Mouse (Mus musculus): ENCODE measurements around the gene Btbd2. TPM values are rescaled to one million over a fixed set of nuclear protein-coding genes. Genes with fewer than 3 reads are reported as not detected.

Btbd2 gene
- polyA plus RNA-seq (2015; fragmentation: Nextera tagmentation; extraction: Ambion mirVana), result 60.9 and 80.6 TPM in 2 replicates

DNA sequence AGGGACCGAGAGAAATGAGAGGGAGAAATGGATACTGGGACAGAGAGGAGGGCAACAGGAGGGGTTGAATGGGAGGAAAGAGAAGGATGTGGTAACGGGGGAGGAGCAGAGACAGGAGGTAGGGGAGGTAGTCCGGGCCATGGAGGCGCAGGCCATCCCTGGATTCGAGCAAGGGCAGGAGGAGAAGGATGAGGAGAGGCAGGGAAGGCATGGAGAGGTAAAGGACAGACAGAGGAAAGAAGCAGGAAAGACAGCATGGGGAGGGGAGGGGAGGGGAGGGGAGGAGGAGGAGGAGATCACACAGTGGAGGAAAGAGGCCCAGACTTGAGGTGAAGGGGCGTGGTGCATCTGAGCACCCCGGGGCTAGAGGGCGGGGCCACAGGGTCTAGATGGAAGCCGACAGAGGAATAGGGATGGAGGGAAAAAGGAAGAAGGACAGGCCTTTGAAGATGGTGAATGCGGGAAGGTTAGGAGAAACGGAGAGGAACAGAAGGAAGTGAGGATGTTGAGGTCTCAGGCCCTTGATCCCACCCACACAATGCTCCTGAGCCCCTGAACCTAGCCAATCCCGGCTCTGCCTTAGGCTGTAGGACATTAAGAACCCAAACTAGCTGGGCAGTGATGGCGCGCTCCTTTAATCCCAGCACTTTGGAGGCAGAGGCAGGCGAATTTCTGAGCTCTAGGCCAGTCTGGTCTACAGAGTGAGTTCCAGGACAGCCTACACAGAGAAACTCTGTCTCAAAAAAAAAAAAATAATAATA is at the start of gene Btbd2:
Gene Btbd2, minus strand, starts transcription at position 209 of the 761 bp plus-strand sequence.
- Histone ChIP-seq H3K9me3 (no peaks in the 10 kb centered on the region), H3K9ac (replicated peaks) (peak within 1 kb of the TSS; percentile 96), H3K4me1 (replicated peaks) (peaks cover 34% of the 10 kb centered on the region), H3K36me3 (peaks cover 4% of the 10 kb centered on the region), H3K4me3 (replicated peaks) (peak within 1 kb of the TSS; percentile 91), H3K27me3 (no peaks in the 10 kb centered on the region), H3K4me2 (replicated peaks) (peak within 1 kb of the TSS; percentile 79), H3K27ac (peak within 1 kb of the TSS; percentile 90)
- ATAC-seq, result peak; percentile 51
- 20% methylated on average over 15 of the region's 15 CpGs for WGBS

GRCm38 (mm10) chr10:80705479-80705878 is 48.6 kb upstream of the Btbd2 start:
- H3K36me3 ChIP-seq, result peaks cover 51% of the 10 kb centered on the region
- no peaks in the 10 kb centered on the region for H3K9me3 ChIP-seq
- H3K4me3 ChIP-seq (replicated peaks), result no peak overlapping the region
- no peak for ATAC-seq
- H3K4me2 ChIP-seq (replicated peaks), result no peak overlapping the region
- H3K27me3 ChIP-seq, result no peaks in the 10 kb centered on the region
- H3K27ac ChIP-seq, result no peak overlapping the region
- H3K4me1 ChIP-seq (replicated peaks), result peaks cover 28% of the 10 kb centered on the region
- 79% methylated on average over 3 of the region's 3 CpGs for WGBS
- H3K9ac ChIP-seq (replicated peaks), result no peak overlapping the region

DNA sequence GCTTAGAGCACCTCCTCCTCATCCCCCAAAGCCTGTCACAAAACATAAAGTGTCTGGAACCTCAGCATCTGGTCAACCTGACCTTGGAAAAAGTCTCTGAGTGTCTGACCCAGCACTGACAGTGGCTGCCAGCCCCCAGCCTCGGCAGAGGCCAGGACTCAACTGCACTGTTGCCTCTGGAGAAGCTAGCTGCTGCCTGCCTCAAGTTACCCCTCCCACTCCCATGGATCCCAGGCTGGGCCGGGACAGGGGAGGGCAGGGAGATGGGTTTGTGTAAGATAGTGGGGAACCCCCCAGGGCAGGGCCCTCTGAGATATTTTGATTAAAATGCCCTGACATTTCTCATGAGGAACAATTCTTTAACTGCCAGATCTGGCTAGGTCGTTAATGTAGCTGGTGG is 48.2 kb upstream of the Btbd2 start:
- Histone ChIP-seq H3K36me3 (peaks cover 46% of the 10 kb centered on the region), H3K9me3 (no peaks in the 10 kb centered on the region), H3K4me2 (replicated peaks) (no peak overlapping the region), H3K4me1 (replicated peaks) (peaks cover 32% of the 10 kb centered on the region), H3K4me3 (replicated peaks) (no peak overlapping the region), H3K9ac (replicated peaks) (no peak overlapping the region), H3K27me3 (no peaks in the 10 kb centered on the region), H3K27ac (no peak overlapping the region)
- WGBS, result 59% methylated on average over 3 of the region's 3 CpGs
- ATAC-seq, result no peak

- no peaks in the 10 kb centered on the region for H3K27me3 ChIP-seq
- ATAC-seq, result no peak
- peaks cover 36% of the 10 kb centered on the region for H3K4me1 ChIP-seq (replicated peaks)
- 0 out of 2 replicates have a peak overlapping the region, but pooled peaks have one; percentile 6 for H3K9ac ChIP-seq (replicated peaks)
- no peak overlapping the region for H3K4me2 ChIP-seq (replicated peaks)
- no peak overlapping the region for H3K27ac ChIP-seq
- peaks cover 40% of the 10 kb centered on the region for H3K36me3 ChIP-seq
- no peak overlapping the region for H3K4me3 ChIP-seq (replicated peaks)
- 87% methylated on average over 5 of the region's 5 CpGs for WGBS
- no peaks in the 10 kb centered on the region for H3K9me3 ChIP-seq
Observed at GRCm38 (mm10) chr10:80704418-80704817, 47.5 kb upstream of the Btbd2 start.

DNA sequence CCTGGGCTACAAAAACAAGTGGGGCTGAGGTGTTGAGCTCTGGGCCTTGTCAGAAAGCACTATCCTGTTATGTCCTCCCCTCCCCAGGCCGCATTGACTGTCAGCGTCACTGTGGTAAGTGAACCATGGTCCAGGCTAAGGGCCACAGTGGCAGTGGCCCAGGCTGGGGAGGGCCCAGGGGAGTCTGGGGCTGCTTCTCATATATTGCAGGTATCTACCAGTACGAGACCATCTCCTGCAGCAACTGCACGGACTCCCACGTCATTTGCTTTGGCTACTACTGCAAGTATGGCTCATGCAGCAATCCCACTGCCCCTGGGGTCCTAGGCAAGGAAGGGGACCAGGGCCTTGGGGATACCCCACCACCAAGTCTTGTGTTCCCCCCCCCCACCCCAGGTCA is 46.8 kb upstream of the Btbd2 start:
- no peak overlapping the region for H3K27ac ChIP-seq
- ATAC-seq, result no peak
- no peaks in the 10 kb centered on the region for H3K27me3 ChIP-seq
- peaks cover 36% of the 10 kb centered on the region for H3K4me1 ChIP-seq (replicated peaks)
- WGBS, result 87% methylated on average over 5 of the region's 5 CpGs
- no peaks in the 10 kb centered on the region for H3K9me3 ChIP-seq
- peak overlapping the region; percentile 71 for H3K4me3 ChIP-seq (replicated peaks)
- peak overlapping the region; percentile 77 for H3K4me2 ChIP-seq (replicated peaks)
- H3K9ac ChIP-seq (replicated peaks), result peak overlapping the region; percentile 59; the same call in 1 of the 2 replicates
- peaks cover 33% of the 10 kb centered on the region for H3K36me3 ChIP-seq

DNA sequence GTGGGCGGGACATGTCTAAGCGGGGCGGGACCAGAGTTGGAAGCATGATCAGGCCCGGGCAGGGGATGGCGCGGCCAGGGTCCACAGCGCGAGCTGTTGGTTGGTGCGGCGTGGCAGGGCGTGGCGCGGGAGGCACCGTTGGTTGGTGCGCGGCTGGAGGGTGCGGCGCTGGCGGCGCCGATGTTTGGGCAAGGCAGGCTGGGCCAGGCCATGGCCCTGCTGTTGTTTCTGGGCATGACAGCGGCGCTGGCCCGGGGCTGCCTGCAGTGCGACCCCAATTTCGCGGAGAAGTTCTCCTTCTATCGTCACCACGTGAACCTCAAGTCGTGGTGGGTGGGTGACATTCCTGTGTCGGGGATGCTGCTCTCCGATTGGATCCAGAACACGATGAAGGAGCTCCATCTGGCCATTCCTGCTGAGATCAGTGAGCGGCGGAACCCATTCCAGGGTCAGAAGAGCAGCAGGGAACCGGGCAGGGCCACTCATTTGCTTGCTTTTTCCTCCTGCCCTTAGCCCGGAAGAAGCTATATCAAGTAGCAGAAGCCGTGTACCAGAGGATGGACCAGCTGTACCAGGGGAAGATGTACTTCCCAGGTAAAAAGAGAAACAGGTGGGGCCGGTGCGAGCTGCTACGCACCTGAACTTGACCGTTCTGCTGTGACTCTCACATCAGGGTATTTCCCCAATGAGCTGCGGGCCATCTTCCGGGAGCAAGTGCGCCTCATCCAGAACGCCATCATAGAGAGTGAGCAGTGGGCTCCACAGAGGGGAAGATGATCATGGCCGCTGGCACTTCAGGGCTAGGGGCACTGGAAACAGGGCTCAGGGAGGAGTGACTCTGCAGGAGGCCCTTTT is 45.9 kb upstream of the Btbd2 start:
- Histone ChIP-seq H3K4me3 (replicated peaks) (peak overlapping the region; percentile 71), H3K9ac (replicated peaks) (peak overlapping the region; percentile 59), H3K4me2 (replicated peaks) (peak overlapping the region; percentile 77), H3K36me3 (peaks cover 24% of the 10 kb centered on the region), H3K27ac (peak overlapping the region; percentile 89), H3K27me3 (no peaks in the 10 kb centered on the region), H3K4me1 (replicated peaks) (peaks cover 44% of the 10 kb centered on the region), H3K9me3 (no peaks in the 10 kb centered on the region)
- ATAC-seq, result peak; percentile 87
- 2% methylated on average over 47 of the region's 47 CpGs for WGBS

GRCm38 (mm10) chr10:80701721-80702535 is 45.1 kb upstream of the Btbd2 start, which contains the start of the genes Mob3a and Izumo4:
Gene Mob3a, minus strand, starts transcription at chr10:80701977.
Gene Izumo4, plus strand, starts transcription at chr10:80702184.
- Histone ChIP-seq H3K27me3 (no peaks in the 10 kb centered on the region), H3K4me3 (replicated peaks) (peak within 1 kb of the TSS; percentile 71), H3K4me1 (replicated peaks) (peaks cover 44% of the 10 kb centered on the region), H3K36me3 (peaks cover 15% of the 10 kb centered on the region), H3K27ac (peak within 1 kb of the TSS; percentile 89), H3K9me3 (no peaks in the 10 kb centered on the region), H3K4me2 (replicated peaks) (peak within 1 kb of the TSS; percentile 77), H3K9ac (replicated peaks) (peak within 1 kb of the TSS; percentile 78)
- ATAC-seq, result peak; percentile 98
- under 1% methylated on average over 58 of the region's 59 CpGs for WGBS

GRCm38 (mm10) chr10:80700732-80701131 is 43.9 kb upstream of the Btbd2 start:
- ATAC-seq, result no peak
- peak overlapping the region; percentile 77 for H3K4me2 ChIP-seq (replicated peaks)
- peaks cover 5% of the 10 kb centered on the region for H3K36me3 ChIP-seq
- 47% methylated on average over 4 of the region's 4 CpGs for WGBS
- H3K4me3 ChIP-seq (replicated peaks), result peak overlapping the region; percentile 71
- peak overlapping the region; percentile 78 for H3K9ac ChIP-seq (replicated peaks)
- peaks cover 53% of the 10 kb centered on the region for H3K4me1 ChIP-seq (replicated peaks)
- no peaks in the 10 kb centered on the region for H3K27me3 ChIP-seq
- no peaks in the 10 kb centered on the region for H3K9me3 ChIP-seq
- H3K27ac ChIP-seq, result no peak overlapping the region

DNA sequence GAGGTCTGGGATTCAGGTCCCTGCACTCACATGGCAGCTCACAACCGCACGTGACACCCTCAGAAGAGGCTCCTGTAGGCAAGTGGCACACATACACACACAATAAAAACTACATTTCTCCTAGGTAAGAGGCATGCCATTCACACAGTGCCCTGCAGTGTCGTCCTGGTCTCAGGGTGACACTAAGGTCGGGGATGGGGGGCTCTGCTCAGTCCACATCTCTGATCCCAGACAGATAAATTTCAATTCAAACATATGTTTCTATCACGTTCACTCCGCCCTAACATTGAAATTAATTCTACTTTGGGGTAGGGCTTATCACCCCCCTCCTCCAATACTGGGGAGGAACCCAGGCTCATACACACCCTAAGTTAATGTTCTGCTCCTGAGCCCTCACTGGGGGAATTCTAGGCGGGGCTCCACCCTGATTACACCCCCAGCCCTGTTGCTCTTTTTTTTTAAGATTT is 43.2 kb upstream of the Btbd2 start:
- peak overlapping the region; percentile 78; the same call in 1 of the 2 replicates for H3K9ac ChIP-seq (replicated peaks)
- 92% methylated on average over 7 of the region's 7 CpGs for WGBS
- H3K36me3 ChIP-seq, result peaks cover 2% of the 10 kb centered on the region; the same call in 1 of the 2 replicates
- peaks cover 53% of the 10 kb centered on the region for H3K4me1 ChIP-seq (replicated peaks)
- H3K4me2 ChIP-seq (replicated peaks), result peak overlapping the region; percentile 77
- no peaks in the 10 kb centered on the region for H3K27me3 ChIP-seq
- H3K4me3 ChIP-seq (replicated peaks), result peak overlapping the region; percentile 71
- no peak for ATAC-seq
- no peak overlapping the region for H3K27ac ChIP-seq
- H3K9me3 ChIP-seq, result no peaks in the 10 kb centered on the region

DNA sequence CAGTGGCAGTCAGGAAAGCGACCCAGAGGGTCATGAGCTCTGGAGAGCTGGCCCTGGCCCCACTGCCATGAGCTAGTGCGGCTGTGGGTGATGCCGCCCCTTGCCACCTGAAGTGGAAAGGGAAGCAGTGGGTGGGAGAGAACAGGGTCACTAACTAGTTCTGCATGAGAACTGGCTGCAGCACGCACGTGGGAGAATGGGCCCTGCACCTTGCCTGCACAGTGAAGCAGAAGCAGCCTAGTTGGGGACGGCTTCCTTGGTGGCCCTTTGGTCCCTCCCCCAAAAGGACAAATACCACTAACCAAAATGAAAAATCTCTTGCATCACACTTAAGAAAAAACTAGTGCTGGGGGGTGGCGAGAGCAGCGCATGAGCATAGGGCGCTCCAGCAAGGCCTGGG is 41.7 kb upstream of the Btbd2 start:
- Histone ChIP-seq H3K9ac (replicated peaks) (no peak overlapping the region), H3K27ac (no peak overlapping the region), H3K9me3 (no peaks in the 10 kb centered on the region), H3K27me3 (no peaks in the 10 kb centered on the region), H3K4me1 (replicated peaks) (peaks cover 46% of the 10 kb centered on the region), H3K36me3 (peaks cover 15% of the 10 kb centered on the region), H3K4me3 (replicated peaks) (no peak overlapping the region), H3K4me2 (replicated peaks) (no peak overlapping the region)
- 90% methylated on average over 9 of the region's 9 CpGs for WGBS
- no peak for ATAC-seq

GRCm38 (mm10) chr10:80697812-80698211 is 40.9 kb upstream of the Btbd2 start:
- Histone ChIP-seq H3K4me1 (replicated peaks) (peaks cover 38% of the 10 kb centered on the region), H3K27me3 (no peaks in the 10 kb centered on the region), H3K27ac (no peak overlapping the region), H3K9me3 (no peaks in the 10 kb centered on the region), H3K4me2 (replicated peaks) (no peak overlapping the region), H3K4me3 (replicated peaks) (no peak overlapping the region), H3K36me3 (peaks cover 21% of the 10 kb centered on the region), H3K9ac (replicated peaks) (no peak overlapping the region)
- no peak for ATAC-seq
- 80% methylated on average over 9 of the region's 9 CpGs for WGBS
